Mouse (Mus musculus): ENCODE results near the gene Rbp3. TPM values are rescaled to one million over a fixed set of nuclear protein-coding genes. Genes with fewer than 3 reads are reported as not detected.
A peak's percentile ranks its signal among the peaks of the same experiment; 100 is the strongest.

Gene Rbp3
- polyA plus RNA-seq, 1 experiment from 2014 or later, result not detected

DNA sequence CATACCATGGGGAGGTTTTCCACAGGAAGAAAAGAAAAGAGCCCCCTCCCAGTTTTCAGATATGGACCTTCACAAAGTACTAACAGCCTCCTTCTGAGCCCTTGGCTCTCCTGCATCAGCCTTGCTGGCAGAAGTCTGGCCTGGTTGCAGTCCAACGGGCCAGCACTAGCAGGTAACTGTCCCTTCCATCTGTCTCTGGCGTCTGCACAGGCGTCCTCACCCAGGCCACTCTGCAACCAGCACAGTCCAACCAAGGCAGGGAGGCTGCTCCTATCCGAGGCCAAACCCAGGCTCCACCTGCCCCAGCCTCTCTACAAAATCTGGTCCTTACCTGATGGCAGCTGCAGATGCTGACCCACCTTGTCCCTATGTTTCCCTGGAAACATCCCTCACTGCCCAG lies 38.2 kb downstream of the Rbp3 start:
- DNase-seq (ENCODE audit: low spot score) (no peak), ATAC-seq (ENCODE audit: low read depth) (no peak)
- Histone ChIP-seq H3K9ac (ENCODE audit: low read depth, low read length) (no peak overlapping the region), H3K4me3 (ENCODE audit: low read depth, low read length) (no peak overlapping the region), H3K9me3 (ENCODE audit: control insufficient read depth, low read length) (no peaks in the 10 kb centered on the region), H3K36me3 (ENCODE audit: control insufficient read depth, insufficient read depth, low read length) (no peaks in the 10 kb centered on the region), H3K27ac (replicated peaks; ENCODE audit: low read depth, low read length) (no peak overlapping the region), H3K27me3 (replicated peaks; ENCODE audit: control insufficient read depth, insufficient read depth, low read length) (no peaks in the 10 kb centered on the region), H3K4me2 (ENCODE audit: low read depth, low read length) (no peak overlapping the region), H3K4me1 (ENCODE audit: control insufficient read depth, insufficient read depth, low read length) (no peaks in the 10 kb centered on the region)
- 84% methylated on average over 4 of the region's 4 CpGs for WGBS

GRCm38 (mm10) chr14:33993051-33993450 lies 39.2 kb downstream of the Rbp3 start:
- 83% methylated on average over 9 of the region's 9 CpGs for WGBS
- ATAC-seq (ENCODE audit: low read depth) (no peak), DNase-seq (ENCODE audit: low spot score) (no peak)
- no peaks in the 10 kb centered on the region for H3K9me3 ChIP-seq (ENCODE audit: control insufficient read depth, low read length)
- H3K4me3 ChIP-seq (ENCODE audit: low read depth, low read length), result no peak overlapping the region
- no peaks in the 10 kb centered on the region for H3K36me3 ChIP-seq (ENCODE audit: control insufficient read depth, insufficient read depth, low read length)
- H3K4me2 ChIP-seq (ENCODE audit: low read depth, low read length), result no peak overlapping the region
- H3K27me3 ChIP-seq (replicated peaks; ENCODE audit: control insufficient read depth, insufficient read depth, low read length), result no peaks in the 10 kb centered on the region
- no peak overlapping the region for H3K27ac ChIP-seq (replicated peaks; ENCODE audit: low read depth, low read length)
- H3K4me1 ChIP-seq (ENCODE audit: control insufficient read depth, insufficient read depth, low read length), result no peaks in the 10 kb centered on the region
- no peak overlapping the region for H3K9ac ChIP-seq (ENCODE audit: low read depth, low read length)

- no peaks in the 10 kb centered on the region for H3K27me3 ChIP-seq (replicated peaks; ENCODE audit: control insufficient read depth, insufficient read depth, low read length)
- H3K4me3 ChIP-seq (ENCODE audit: low read depth, low read length), result no peak overlapping the region
- H3K4me2 ChIP-seq (ENCODE audit: low read depth, low read length), result no peak overlapping the region
- H3K36me3 ChIP-seq (ENCODE audit: control insufficient read depth, insufficient read depth, low read length), result no peaks in the 10 kb centered on the region
- H3K9me3 ChIP-seq (ENCODE audit: control insufficient read depth, low read length), result no peaks in the 10 kb centered on the region
- 90% methylated on average over 6 of the region's 6 CpGs for WGBS
- H3K27ac ChIP-seq (replicated peaks; ENCODE audit: low read depth, low read length), result no peak overlapping the region
- H3K9ac ChIP-seq (ENCODE audit: low read depth, low read length), result no peak overlapping the region
- DNase-seq (ENCODE audit: low spot score) (no peak), ATAC-seq (ENCODE audit: low read depth) (0 out of 2 replicates have a peak, but pooled peaks have one; percentile 18)
- H3K4me1 ChIP-seq (ENCODE audit: control insufficient read depth, insufficient read depth, low read length), result no peaks in the 10 kb centered on the region
Observed at GRCm38 (mm10) chr14:33993521-33994289, 39.9 kb downstream of the Rbp3 start.

- H3K4me2 ChIP-seq (ENCODE audit: low read depth, low read length), result no peak overlapping the region
- no peak overlapping the region for H3K4me3 ChIP-seq (ENCODE audit: low read depth, low read length)
- H3K9ac ChIP-seq (ENCODE audit: low read depth, low read length), result no peak overlapping the region
- no peaks in the 10 kb centered on the region for H3K4me1 ChIP-seq (ENCODE audit: control insufficient read depth, insufficient read depth, low read length)
- DNase-seq (ENCODE audit: low spot score) (peak; percentile 15), ATAC-seq (ENCODE audit: low read depth) (no peak)
- H3K27me3 ChIP-seq (replicated peaks; ENCODE audit: control insufficient read depth, insufficient read depth, low read length), result no peaks in the 10 kb centered on the region
- H3K27ac ChIP-seq (replicated peaks; ENCODE audit: low read depth, low read length), result no peak overlapping the region
- no peaks in the 10 kb centered on the region for H3K9me3 ChIP-seq (ENCODE audit: control insufficient read depth, low read length)
- WGBS, result 47% methylated on average over 6 of the region's 6 CpGs
- H3K36me3 ChIP-seq (ENCODE audit: control insufficient read depth, insufficient read depth, low read length), result no peaks in the 10 kb centered on the region
Observed at GRCm38 (mm10) chr14:33997427-33997826, 43.6 kb downstream of the Rbp3 start.

GRCm38 (mm10) chr14:34000076-34000475 lies 46.3 kb downstream of the Rbp3 start:
- no peak overlapping the region for H3K4me2 ChIP-seq (ENCODE audit: low read depth, low read length)
- H3K36me3 ChIP-seq (ENCODE audit: control insufficient read depth, insufficient read depth, low read length), result no peaks in the 10 kb centered on the region
- no peaks in the 10 kb centered on the region for H3K27me3 ChIP-seq (replicated peaks; ENCODE audit: control insufficient read depth, insufficient read depth, low read length)
- ATAC-seq (ENCODE audit: low read depth), result no peak
- no peak overlapping the region for H3K4me3 ChIP-seq (ENCODE audit: low read depth, low read length)
- DNase-seq (ENCODE audit: low spot score), result no peak
- H3K4me1 ChIP-seq (ENCODE audit: control insufficient read depth, insufficient read depth, low read length), result no peaks in the 10 kb centered on the region
- H3K27ac ChIP-seq (replicated peaks; ENCODE audit: low read depth, low read length), result no peak overlapping the region
- no peak overlapping the region for H3K9ac ChIP-seq (ENCODE audit: low read depth, low read length)
- H3K9me3 ChIP-seq (ENCODE audit: control insufficient read depth, low read length), result no peaks in the 10 kb centered on the region

DNA sequence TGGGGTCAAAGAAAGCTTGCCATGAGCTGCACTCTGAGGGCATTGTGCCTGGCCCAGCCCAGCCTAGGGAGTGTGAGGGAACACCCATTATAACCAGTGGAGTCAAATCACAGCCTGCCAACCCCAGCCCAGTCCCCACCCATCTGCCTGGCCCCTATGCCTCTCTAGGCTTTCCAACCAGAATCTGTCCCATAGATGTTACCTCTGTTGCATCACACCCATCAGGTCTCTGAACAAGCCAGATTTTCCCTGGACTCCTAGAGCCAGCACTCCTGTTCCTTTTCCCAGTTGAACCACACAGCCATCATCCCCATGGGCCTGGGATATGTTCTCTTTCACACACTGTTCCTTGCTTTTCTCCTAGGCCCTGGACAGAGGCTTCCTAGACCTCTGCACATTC lies 47.6 kb downstream of the Rbp3 start:
- Histone ChIP-seq H3K36me3 (ENCODE audit: control insufficient read depth, insufficient read depth, low read length) (no peaks in the 10 kb centered on the region), H3K9me3 (ENCODE audit: control insufficient read depth, low read length) (no peaks in the 10 kb centered on the region), H3K4me2 (ENCODE audit: low read depth, low read length) (no peak overlapping the region), H3K27ac (replicated peaks; ENCODE audit: low read depth, low read length) (no peak overlapping the region), H3K27me3 (replicated peaks; ENCODE audit: control insufficient read depth, insufficient read depth, low read length) (no peaks in the 10 kb centered on the region), H3K4me3 (ENCODE audit: low read depth, low read length) (no peak overlapping the region), H3K4me1 (ENCODE audit: control insufficient read depth, insufficient read depth, low read length) (no peaks in the 10 kb centered on the region), H3K9ac (ENCODE audit: low read depth, low read length) (no peak overlapping the region)
- ATAC-seq (ENCODE audit: low read depth) (no peak), DNase-seq (ENCODE audit: low spot score) (no peak)

DNA sequence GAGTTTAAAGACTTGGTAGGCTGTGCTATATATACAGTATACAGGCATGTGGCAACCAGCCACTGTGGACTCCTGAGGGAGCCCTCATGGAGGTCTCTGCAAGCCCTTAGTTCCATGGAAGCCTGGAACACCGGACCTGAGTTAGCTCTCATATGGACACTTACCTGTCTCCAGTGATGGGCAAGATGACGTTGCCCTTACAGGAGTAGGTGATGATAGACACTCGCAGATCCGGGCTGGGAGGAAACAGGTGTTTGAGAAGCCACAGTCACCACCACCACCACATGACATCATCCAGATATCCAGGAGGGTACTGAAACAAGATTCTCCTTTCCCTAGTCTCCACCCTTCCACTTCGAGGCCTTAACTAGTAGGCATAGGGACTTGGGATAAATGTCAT lies 48.6 kb downstream of the Rbp3 start:
- Histone ChIP-seq H3K27me3 (replicated peaks; ENCODE audit: control insufficient read depth, insufficient read depth, low read length) (no peaks in the 10 kb centered on the region), H3K36me3 (ENCODE audit: control insufficient read depth, insufficient read depth, low read length) (no peaks in the 10 kb centered on the region), H3K4me3 (ENCODE audit: low read depth, low read length) (no peak overlapping the region), H3K4me1 (ENCODE audit: control insufficient read depth, insufficient read depth, low read length) (no peaks in the 10 kb centered on the region), H3K27ac (replicated peaks; ENCODE audit: low read depth, low read length) (no peak overlapping the region), H3K4me2 (ENCODE audit: low read depth, low read length) (no peak overlapping the region), H3K9me3 (ENCODE audit: control insufficient read depth, low read length) (no peaks in the 10 kb centered on the region), H3K9ac (ENCODE audit: low read depth, low read length) (no peak overlapping the region)
- WGBS, result 74% methylated on average over 5 of the region's 5 CpGs
- no peak for DNase-seq (ENCODE audit: low spot score)
- ATAC-seq (ENCODE audit: low read depth), result no peak

Other genes starting within 250 kb of the Rbp3 start
- 34.2 and 35.8 TPM in 2 replicates for gene Gdf10, start 30.4 kb upstream of the Rbp3 start, polyA plus RNA-seq (2014; fragmentation: Nextera tagmentation; extraction: Ambion mirVana)
- gene Gdf2, start 13.0 kb upstream of the Rbp3 start, polyA plus RNA-seq (2014; fragmentation: Nextera tagmentation; extraction: Ambion mirVana), result not detected in 2 replicates
- gene Zfp488, start 24.8 kb downstream of the Rbp3 start, polyA plus RNA-seq (2014; fragmentation: Nextera tagmentation; extraction: Ambion mirVana), result 0.13 and 0.14 TPM in 2 replicates
- gene Gm30083, start 61.2 kb downstream of the Rbp3 start, polyA plus RNA-seq (2014; fragmentation: Nextera tagmentation; extraction: Ambion mirVana), result not detected in 2 replicates
- gene Gm5460, start 62.8 kb downstream of the Rbp3 start, polyA plus RNA-seq (2014; fragmentation: Nextera tagmentation; extraction: Ambion mirVana), result not detected in 2 replicates
- gene Antxrl, start 98.7 kb downstream of the Rbp3 start, polyA plus RNA-seq (2014; fragmentation: Nextera tagmentation; extraction: Ambion mirVana), result not detected in 2 replicates
- gene Anxa8, start 132.0 kb downstream of the Rbp3 start, polyA plus RNA-seq (2014; fragmentation: Nextera tagmentation; extraction: Ambion mirVana), result 25.3 and 34.6 TPM in 2 replicates
- not detected in 2 replicates for gene A630023A22Rik, start 148.8 kb downstream of the Rbp3 start, polyA plus RNA-seq (2014; fragmentation: Nextera tagmentation; extraction: Ambion mirVana)
- 0.26 TPM in 1 of 2 replicates, not detected in the other for gene Npy4r, start 198.5 kb downstream of the Rbp3 start, polyA plus RNA-seq (2014; fragmentation: Nextera tagmentation; extraction: Ambion mirVana)
- 0.84 and 1.1 TPM in 2 replicates for gene Gprin2, start 247.7 kb downstream of the Rbp3 start, polyA plus RNA-seq (2014; fragmentation: Nextera tagmentation; extraction: Ambion mirVana)

Data from embryonic facial prominence, embryonic 14.5 days (tissue).